Mouse (Mus musculus): ENCODE measurements around the gene Igsf21. TPM values are rescaled to one million over a fixed set of nuclear protein-coding genes. Genes with fewer than 3 reads are reported as not detected.

Gene Igsf21
- polyA plus RNA-seq, 1 experiment from 2014 or later = 109 TPM

DNA sequence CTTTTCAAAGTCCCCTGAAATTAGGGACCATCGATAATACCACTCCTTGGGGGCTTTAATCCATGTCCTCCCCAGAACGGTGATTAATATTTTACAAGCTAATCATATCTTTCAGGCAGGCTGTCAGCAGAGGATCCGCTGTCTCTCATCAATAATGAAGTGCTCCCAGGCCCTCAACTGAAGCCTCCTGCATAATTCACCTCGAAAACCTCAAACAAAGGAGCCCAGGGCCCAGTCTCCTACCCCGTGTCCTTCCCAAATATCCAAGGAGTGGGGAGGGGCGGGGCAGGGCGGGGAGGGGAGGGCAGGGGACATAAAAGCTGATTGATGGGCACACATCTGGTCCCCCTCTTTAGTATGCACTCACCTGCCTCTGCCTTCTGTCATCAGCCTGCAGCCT, 247.6 kb downstream of the Igsf21 start:
- Histone ChIP-seq H3K36me3 (ENCODE audit: control insufficient read depth, insufficient read depth, low read length) (no peaks in the 10 kb centered on the region), H3K27ac (ENCODE audit: low read depth, low read length) (no peak overlapping the region), H3K9me3 (ENCODE audit: control insufficient read depth, low read length) (no peaks in the 10 kb centered on the region), H3K27me3 (replicated peaks; ENCODE audit: control insufficient read depth, insufficient read depth, low read length) (no peaks in the 10 kb centered on the region), H3K4me3 (ENCODE audit: low read length) (no peak overlapping the region), H3K4me2 (ENCODE audit: low read length) (no peak overlapping the region), H3K9ac (ENCODE audit: low read depth, low read length) (no peak overlapping the region), H3K4me1 (ENCODE audit: control insufficient read depth, insufficient read depth, low read depth, low read length) (peaks cover 14% of the 10 kb centered on the region)
- ATAC-seq = no peak
- WGBS = 29% methylated on average over 7 of the region's 7 CpGs

DNA sequence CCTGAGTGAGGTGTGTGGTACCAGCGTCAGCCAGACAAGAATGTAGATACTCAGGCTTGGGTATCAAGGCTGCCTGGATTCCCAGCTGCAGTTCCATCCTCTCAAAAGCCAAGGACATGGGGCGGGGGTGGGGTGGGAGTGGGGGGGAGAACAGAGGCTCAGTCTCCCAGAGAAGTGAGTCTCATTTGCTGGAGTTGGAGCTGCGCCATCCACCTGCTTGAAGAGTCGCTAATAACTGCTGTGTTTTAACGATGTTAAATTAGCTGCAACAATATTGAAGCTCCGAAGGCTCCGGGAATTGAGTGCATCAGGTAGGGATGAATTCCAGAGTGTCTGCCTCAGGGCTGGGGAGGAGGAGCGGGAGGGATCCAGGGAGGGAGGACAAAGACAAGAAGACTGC, 250.9 kb downstream of the Igsf21 start:
- ATAC-seq = peak; percentile 41; the same call in 1 of the 2 replicates

DNA sequence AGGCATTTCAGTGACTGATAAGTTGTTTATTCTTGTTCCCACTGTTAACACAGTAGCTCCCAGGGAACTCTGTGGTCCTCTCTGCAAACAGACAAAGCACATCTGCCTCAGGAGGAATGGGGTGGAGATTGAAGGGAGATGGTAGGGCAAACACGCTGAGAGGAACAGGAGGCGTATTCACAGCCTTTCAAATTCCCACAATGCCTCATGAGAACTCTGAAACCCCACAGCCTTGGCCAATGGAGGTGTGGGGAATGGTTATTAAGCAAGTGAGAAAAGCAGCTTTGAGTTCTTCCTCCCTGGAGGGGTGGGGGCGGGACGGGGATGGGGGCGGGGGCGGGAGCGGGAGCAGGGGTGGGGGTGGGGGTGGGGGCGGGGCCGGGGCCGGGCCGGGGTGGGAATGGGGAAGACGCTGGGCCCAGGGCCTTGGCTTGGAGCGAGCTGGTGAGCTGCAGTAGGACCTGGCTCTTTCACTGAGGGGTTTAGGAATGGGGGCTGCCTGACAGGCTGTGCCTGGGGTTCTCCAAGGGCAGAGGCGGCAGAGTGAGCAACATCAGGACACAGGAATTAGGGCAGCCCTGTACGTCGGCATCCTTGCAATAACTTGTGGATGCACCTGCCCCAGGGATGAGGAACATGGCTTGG, 253.4 kb downstream of the Igsf21 start:
- Histone ChIP-seq H3K9me3 (ENCODE audit: control insufficient read depth, low read length) (no peaks in the 10 kb centered on the region), H3K4me3 (ENCODE audit: low read length) (no peak overlapping the region), H3K4me2 (ENCODE audit: low read length) (no peak overlapping the region), H3K36me3 (ENCODE audit: control insufficient read depth, insufficient read depth, low read length) (no peaks in the 10 kb centered on the region), H3K4me1 (ENCODE audit: control insufficient read depth, insufficient read depth, low read depth, low read length) (peaks cover 6% of the 10 kb centered on the region), H3K27me3 (replicated peaks; ENCODE audit: control insufficient read depth, insufficient read depth, low read length) (no peaks in the 10 kb centered on the region), H3K27ac (ENCODE audit: low read depth, low read length) (no peak overlapping the region), H3K9ac (ENCODE audit: low read depth, low read length) (no peak overlapping the region)
- no peak for ATAC-seq
- 11% methylated on average over 9 of the region's 16 CpGs for WGBS

More for the DNA sequence above, 250.9 kb downstream of the Igsf21 start:
- Histone ChIP-seq H3K9me3 (ENCODE audit: control insufficient read depth, low read length) (no peaks in the 10 kb centered on the region), H3K4me2 (ENCODE audit: low read length) (no peak overlapping the region), H3K36me3 (ENCODE audit: control insufficient read depth, insufficient read depth, low read length) (no peaks in the 10 kb centered on the region), H3K4me1 (ENCODE audit: control insufficient read depth, insufficient read depth, low read depth, low read length) (peaks cover 6% of the 10 kb centered on the region), H3K4me3 (ENCODE audit: low read length) (no peak overlapping the region), H3K27me3 (replicated peaks; ENCODE audit: control insufficient read depth, insufficient read depth, low read length) (no peaks in the 10 kb centered on the region), H3K27ac (ENCODE audit: low read depth, low read length) (peak overlapping the region; percentile 8; the same call in 1 of the 2 replicates), H3K9ac (ENCODE audit: low read depth, low read length) (no peak overlapping the region)
- 44% methylated on average over 8 of the region's 8 CpGs for WGBS

DNA sequence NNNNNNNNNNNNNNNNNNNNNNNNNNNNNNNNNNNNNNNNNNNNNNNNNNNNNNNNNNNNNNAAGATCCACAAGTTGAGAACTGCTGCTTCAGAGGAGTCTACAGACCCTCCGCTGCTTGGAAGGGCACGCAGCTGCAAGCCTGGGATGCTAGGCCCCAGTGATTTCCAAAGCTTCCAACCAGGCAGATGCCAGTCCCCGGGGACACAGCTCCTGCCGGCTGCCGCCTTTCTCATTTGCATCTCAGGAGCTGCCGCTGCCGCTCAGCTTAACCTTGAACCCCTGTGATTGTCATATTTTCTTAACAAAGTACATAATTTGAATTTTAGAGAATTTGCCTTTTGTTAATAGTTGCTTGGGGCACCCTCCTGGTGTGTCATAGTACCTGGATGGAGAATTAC, 259.7 kb downstream of the Igsf21 start:
- WGBS = 17% methylated on average over 7 of the region's 7 CpGs
- no peaks in the 10 kb centered on the region for H3K36me3 ChIP-seq (ENCODE audit: control insufficient read depth, insufficient read depth, low read length)
- no peak for ATAC-seq
- no peak overlapping the region for H3K27ac ChIP-seq (ENCODE audit: low read depth, low read length)
- H3K9me3 ChIP-seq (ENCODE audit: control insufficient read depth, low read length) = no peaks in the 10 kb centered on the region
- H3K9ac ChIP-seq (ENCODE audit: low read depth, low read length) = no peak overlapping the region
- H3K4me3 ChIP-seq (ENCODE audit: low read length) = no peak overlapping the region
- no peak overlapping the region for H3K4me2 ChIP-seq (ENCODE audit: low read length)
- no peaks in the 10 kb centered on the region for H3K4me1 ChIP-seq (ENCODE audit: control insufficient read depth, insufficient read depth, low read depth, low read length)
- peaks cover 2% of the 10 kb centered on the region; the same call in 1 of the 2 replicates for H3K27me3 ChIP-seq (replicated peaks; ENCODE audit: control insufficient read depth, insufficient read depth, low read length)

DNA sequence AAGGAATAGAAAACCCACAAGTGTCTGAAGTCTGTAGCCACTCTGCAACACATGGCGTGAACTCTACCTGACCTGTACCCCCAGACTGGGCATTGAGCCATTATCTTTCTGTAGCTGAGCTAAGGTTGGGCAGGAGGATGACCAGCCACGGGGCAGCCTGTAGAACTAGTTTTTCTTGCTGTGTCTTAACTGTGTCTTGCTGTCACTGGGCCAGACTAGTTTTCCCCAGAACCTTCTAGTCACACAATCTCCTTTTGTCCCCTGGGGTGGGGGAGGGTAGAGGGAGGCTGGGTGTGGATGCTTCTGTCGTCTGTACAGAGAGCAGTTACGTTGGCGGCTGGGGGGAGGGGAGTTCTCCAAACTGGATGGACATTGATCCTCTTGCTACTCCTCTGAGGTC, 267.9 kb downstream of the Igsf21 start:
- Histone ChIP-seq H3K9ac (ENCODE audit: low read depth, low read length) (no peak overlapping the region), H3K4me1 (ENCODE audit: control insufficient read depth, insufficient read depth, low read depth, low read length) (peaks cover 6% of the 10 kb centered on the region; the same call in 1 of the 2 replicates), H3K4me3 (ENCODE audit: low read length) (no peak overlapping the region), H3K9me3 (ENCODE audit: control insufficient read depth, low read length) (no peaks in the 10 kb centered on the region), H3K36me3 (ENCODE audit: control insufficient read depth, insufficient read depth, low read length) (no peaks in the 10 kb centered on the region), H3K4me2 (ENCODE audit: low read length) (no peak overlapping the region), H3K27ac (ENCODE audit: low read depth, low read length) (no peak overlapping the region), H3K27me3 (replicated peaks; ENCODE audit: control insufficient read depth, insufficient read depth, low read length) (no peaks in the 10 kb centered on the region)
- no peak for ATAC-seq
- 32% methylated on average over 5 of the region's 5 CpGs for WGBS

DNA sequence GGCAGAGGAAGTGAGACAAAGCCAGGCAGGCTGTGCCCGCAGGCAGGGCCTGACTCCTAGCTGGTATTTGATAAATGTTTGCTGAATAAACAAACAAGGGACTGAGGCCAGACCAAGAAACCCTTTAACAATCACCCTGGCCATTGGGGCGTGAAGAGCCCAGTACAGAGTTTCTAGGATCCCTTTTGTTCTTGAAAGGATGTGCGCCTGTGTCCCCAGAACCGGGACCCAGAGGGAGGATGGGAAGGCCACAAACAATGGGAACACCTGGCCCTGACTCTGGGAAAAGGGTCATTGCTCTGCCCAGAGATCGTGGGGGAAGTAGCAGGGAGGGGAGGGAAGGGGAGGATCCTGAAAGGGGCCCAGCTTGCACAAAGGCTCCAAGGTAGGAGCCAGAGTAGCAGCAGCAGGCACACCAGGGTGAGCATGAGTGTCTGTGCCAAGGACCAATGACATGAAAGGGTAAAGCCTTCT, 269.2 kb downstream of the Igsf21 start:
- Histone ChIP-seq H3K27ac (ENCODE audit: low read depth, low read length) (no peak overlapping the region), H3K9me3 (ENCODE audit: control insufficient read depth, low read length) (no peaks in the 10 kb centered on the region), H3K27me3 (replicated peaks; ENCODE audit: control insufficient read depth, insufficient read depth, low read length) (no peaks in the 10 kb centered on the region), H3K4me2 (ENCODE audit: low read length) (no peak overlapping the region), H3K9ac (ENCODE audit: low read depth, low read length) (no peak overlapping the region; the same call in 1 of the 2 replicates), H3K36me3 (ENCODE audit: control insufficient read depth, insufficient read depth, low read length) (no peaks in the 10 kb centered on the region), H3K4me3 (ENCODE audit: low read length) (no peak overlapping the region), H3K4me1 (ENCODE audit: control insufficient read depth, insufficient read depth, low read depth, low read length) (peaks cover 6% of the 10 kb centered on the region; the same call in 1 of the 2 replicates)
- WGBS = 16% methylated on average over 5 of the region's 5 CpGs
- ATAC-seq = no peak

All from hindbrain, embryonic 16.5 days (tissue).